Mouse (Mus musculus): Measurements from ENCODE around the gene Aip. TPM values are rescaled to one million over a fixed set of nuclear protein-coding genes. Genes with fewer than 3 reads are reported as not detected.

Gene Aip
- polyA plus RNA-seq, 1 experiment from 2014 or later, result 93.8 TPM

GRCm38 (mm10) chr19:4091383-4091782 lies 34.3 kb downstream of the Aip start:
- H3K4me3 ChIP-seq (replicated peaks; ENCODE audit: low read length), result no peak overlapping the region
- peaks cover 6% of the 10 kb centered on the region; the same call in 1 of the 2 replicates for H3K4me1 ChIP-seq (replicated peaks; ENCODE audit: control insufficient read depth, insufficient read depth, low read length)
- no peak overlapping the region for H3K27ac ChIP-seq
- WGBS, result 81% methylated on average over 2 of the region's 2 CpGs
- no peaks in the 10 kb centered on the region for H3K27me3 ChIP-seq (ENCODE audit: control insufficient read depth, insufficient read depth, low read length)
- no peak overlapping the region for H3K4me2 ChIP-seq (replicated peaks)
- DNase-seq (ENCODE audit: low spot score) (no peak), ATAC-seq (ENCODE audit: low FRiP score) (no peak)
- no peaks in the 10 kb centered on the region for H3K36me3 ChIP-seq (replicated peaks; ENCODE audit: control insufficient read depth, insufficient read depth)
- no peak overlapping the region for H3K9ac ChIP-seq
- no peaks in the 10 kb centered on the region for H3K9me3 ChIP-seq (ENCODE audit: control insufficient read depth, low read length)

GRCm38 (mm10) chr19:4090446-4090845 lies 35.2 kb downstream of the Aip start:
- Histone ChIP-seq H3K27me3 (ENCODE audit: control insufficient read depth, insufficient read depth, low read length) (no peaks in the 10 kb centered on the region), H3K27ac (no peak overlapping the region)
- 81% methylated on average over 3 of the region's 3 CpGs for WGBS

GRCm38 (mm10) chr19:4089128-4089527 lies 36.5 kb downstream of the Aip start:
- 81% methylated on average over 6 of the region's 6 CpGs for WGBS
- no peak for ATAC-seq (ENCODE audit: low FRiP score)
- no peak for DNase-seq (ENCODE audit: low spot score)

More at GRCm38 (mm10) chr19:4090446-4090845, 35.2 kb downstream of the Aip start:
- no peak overlapping the region for H3K4me2 ChIP-seq (replicated peaks)
- no peak for DNase-seq (ENCODE audit: low spot score)
- no peak overlapping the region for H3K4me3 ChIP-seq (replicated peaks; ENCODE audit: low read length)
- H3K4me1 ChIP-seq (replicated peaks; ENCODE audit: control insufficient read depth, insufficient read depth, low read length), result no peaks in the 10 kb centered on the region
- H3K9me3 ChIP-seq (ENCODE audit: control insufficient read depth, low read length), result no peaks in the 10 kb centered on the region
- H3K9ac ChIP-seq, result no peak overlapping the region
- H3K36me3 ChIP-seq (replicated peaks; ENCODE audit: control insufficient read depth, insufficient read depth), result no peaks in the 10 kb centered on the region
- ATAC-seq (ENCODE audit: low FRiP score), result no peak

GRCm38 (mm10) chr19:4088146-4088545 lies 37.5 kb downstream of the Aip start:
- H3K36me3 ChIP-seq (replicated peaks; ENCODE audit: control insufficient read depth, insufficient read depth), result no peaks in the 10 kb centered on the region
- ATAC-seq (ENCODE audit: low FRiP score), result no peak
- DNase-seq (ENCODE audit: low spot score), result no peak
- H3K9ac ChIP-seq, result no peak overlapping the region
- WGBS, result 60% methylated on average over 5 of the region's 5 CpGs
- H3K9me3 ChIP-seq (ENCODE audit: control insufficient read depth, low read length), result no peaks in the 10 kb centered on the region
- no peaks in the 10 kb centered on the region for H3K27me3 ChIP-seq (ENCODE audit: control insufficient read depth, insufficient read depth, low read length)
- no peaks in the 10 kb centered on the region for H3K4me1 ChIP-seq (replicated peaks; ENCODE audit: control insufficient read depth, insufficient read depth, low read length)
- H3K4me3 ChIP-seq (replicated peaks; ENCODE audit: low read length), result no peak overlapping the region
- no peak overlapping the region for H3K4me2 ChIP-seq (replicated peaks)
- H3K27ac ChIP-seq, result no peak overlapping the region

More at GRCm38 (mm10) chr19:4089128-4089527, 36.5 kb downstream of the Aip start:
- Histone ChIP-seq H3K27me3 (ENCODE audit: control insufficient read depth, insufficient read depth, low read length) (no peaks in the 10 kb centered on the region), H3K4me2 (replicated peaks) (no peak overlapping the region), H3K4me1 (replicated peaks; ENCODE audit: control insufficient read depth, insufficient read depth, low read length) (no peaks in the 10 kb centered on the region), H3K9me3 (ENCODE audit: control insufficient read depth, low read length) (no peaks in the 10 kb centered on the region), H3K36me3 (replicated peaks; ENCODE audit: control insufficient read depth, insufficient read depth) (no peaks in the 10 kb centered on the region), H3K27ac (no peak overlapping the region), H3K9ac (no peak overlapping the region), H3K4me3 (replicated peaks; ENCODE audit: low read length) (no peak overlapping the region)

GRCm38 (mm10) chr19:4087090-4087489 lies 38.6 kb downstream of the Aip start:
- H3K9ac ChIP-seq, result no peak overlapping the region
- H3K4me1 ChIP-seq (replicated peaks; ENCODE audit: control insufficient read depth, insufficient read depth, low read length), result no peaks in the 10 kb centered on the region
- DNase-seq (ENCODE audit: low spot score), result no peak
- H3K36me3 ChIP-seq (replicated peaks; ENCODE audit: control insufficient read depth, insufficient read depth), result no peaks in the 10 kb centered on the region
- no peaks in the 10 kb centered on the region for H3K27me3 ChIP-seq (ENCODE audit: control insufficient read depth, insufficient read depth, low read length)
- no peaks in the 10 kb centered on the region for H3K9me3 ChIP-seq (ENCODE audit: control insufficient read depth, low read length)
- no peak for ATAC-seq (ENCODE audit: low FRiP score)
- no peak overlapping the region for H3K27ac ChIP-seq
- 90% methylated on average over 5 of the region's 5 CpGs for WGBS
- H3K4me2 ChIP-seq (replicated peaks), result no peak overlapping the region
- H3K4me3 ChIP-seq (replicated peaks; ENCODE audit: low read length), result no peak overlapping the region

GRCm38 (mm10) chr19:4086156-4086555 lies 39.5 kb downstream of the Aip start:
- H3K9me3 ChIP-seq (ENCODE audit: control insufficient read depth, low read length), result no peaks in the 10 kb centered on the region
- H3K9ac ChIP-seq, result no peak overlapping the region
- DNase-seq (ENCODE audit: low spot score) (no peak), ATAC-seq (ENCODE audit: low FRiP score) (no peak)
- no peaks in the 10 kb centered on the region for H3K4me1 ChIP-seq (replicated peaks; ENCODE audit: control insufficient read depth, insufficient read depth, low read length)
- H3K36me3 ChIP-seq (replicated peaks; ENCODE audit: control insufficient read depth, insufficient read depth), result no peaks in the 10 kb centered on the region
- H3K27me3 ChIP-seq (ENCODE audit: control insufficient read depth, insufficient read depth, low read length), result no peaks in the 10 kb centered on the region
- no peak overlapping the region for H3K27ac ChIP-seq
- 90% methylated on average over 15 of the region's 15 CpGs for WGBS
- no peak overlapping the region for H3K4me3 ChIP-seq (replicated peaks; ENCODE audit: low read length)
- H3K4me2 ChIP-seq (replicated peaks), result no peak overlapping the region

GRCm38 (mm10) chr19:4084984-4085383 lies 40.7 kb downstream of the Aip start:
- DNase-seq (ENCODE audit: low spot score), result no peak
- Histone ChIP-seq H3K9ac (no peak overlapping the region), H3K36me3 (replicated peaks; ENCODE audit: control insufficient read depth, insufficient read depth) (no peaks in the 10 kb centered on the region), H3K27ac (no peak overlapping the region), H3K27me3 (ENCODE audit: control insufficient read depth, insufficient read depth, low read length) (no peaks in the 10 kb centered on the region), H3K4me1 (replicated peaks; ENCODE audit: control insufficient read depth, insufficient read depth, low read length) (no peaks in the 10 kb centered on the region), H3K9me3 (ENCODE audit: control insufficient read depth, low read length) (no peaks in the 10 kb centered on the region), H3K4me3 (replicated peaks; ENCODE audit: low read length) (no peak overlapping the region), H3K4me2 (replicated peaks) (no peak overlapping the region)
- ATAC-seq (ENCODE audit: low FRiP score), result no peak
- 94% methylated on average over 1 of the region's 1 CpGs for WGBS

- Histone ChIP-seq H3K4me2 (replicated peaks) (no peak overlapping the region), H3K27ac (no peak overlapping the region), H3K9me3 (ENCODE audit: control insufficient read depth, low read length) (no peaks in the 10 kb centered on the region), H3K36me3 (replicated peaks; ENCODE audit: control insufficient read depth, insufficient read depth) (no peaks in the 10 kb centered on the region), H3K4me1 (replicated peaks; ENCODE audit: control insufficient read depth, insufficient read depth, low read length) (no peaks in the 10 kb centered on the region), H3K9ac (no peak overlapping the region), H3K4me3 (replicated peaks; ENCODE audit: low read length) (no peak overlapping the region), H3K27me3 (ENCODE audit: control insufficient read depth, insufficient read depth, low read length) (no peaks in the 10 kb centered on the region)
- WGBS, result 29% methylated on average over 8 of the region's 8 CpGs
- no peak for ATAC-seq (ENCODE audit: low FRiP score)
- DNase-seq (ENCODE audit: low spot score), result no peak
These were observed 41.8 kb downstream of the Aip start for GRCm38 (mm10) chr19:4083826-4084225.

- no peak overlapping the region for H3K27ac ChIP-seq
- no peak overlapping the region for H3K4me3 ChIP-seq (replicated peaks; ENCODE audit: low read length)
- no peaks in the 10 kb centered on the region for H3K4me1 ChIP-seq (replicated peaks; ENCODE audit: control insufficient read depth, insufficient read depth, low read length)
- no peak overlapping the region for H3K4me2 ChIP-seq (replicated peaks)
- no peak for DNase-seq (ENCODE audit: low spot score)
- no peak for ATAC-seq (ENCODE audit: low FRiP score)
- no peak overlapping the region for H3K9ac ChIP-seq
- 79% methylated on average over 7 of the region's 7 CpGs for WGBS
- no peaks in the 10 kb centered on the region for H3K27me3 ChIP-seq (ENCODE audit: control insufficient read depth, insufficient read depth, low read length)
- no peaks in the 10 kb centered on the region for H3K36me3 ChIP-seq (replicated peaks; ENCODE audit: control insufficient read depth, insufficient read depth)
- no peaks in the 10 kb centered on the region for H3K9me3 ChIP-seq (ENCODE audit: control insufficient read depth, low read length)
These were observed 42.3 kb downstream of the Aip start for GRCm38 (mm10) chr19:4083316-4083715.

Measured in hindbrain, embryonic 14.5 days (tissue).